Mouse (Mus musculus): Measurements from ENCODE around the gene Gm28048.

DNA sequence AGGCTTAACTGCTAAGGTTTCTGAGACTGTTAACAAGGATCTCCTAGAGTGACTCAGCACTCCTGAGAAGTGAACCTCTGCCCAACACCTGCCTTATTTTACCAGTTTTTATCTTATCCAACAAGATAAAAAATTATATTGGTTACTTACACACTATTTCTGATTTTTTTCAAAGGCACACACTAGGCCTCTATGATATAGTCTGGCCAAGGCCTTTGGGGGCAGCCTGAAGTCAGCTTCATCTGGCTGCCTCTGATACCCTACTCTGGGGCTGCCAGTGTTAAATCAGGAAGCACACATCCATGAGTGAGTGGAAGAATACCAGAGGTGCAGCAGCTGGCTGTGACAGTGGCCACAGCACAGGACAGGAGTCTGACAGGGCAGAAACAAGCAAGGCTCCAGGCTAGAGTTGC, 75.4 kb downstream of the Gm28048 start:
- TF ChIP-seq CTCF (IDR thresholded peaks at IDR 0.05; ENCODE audit: low read depth) (no peak), EP300 (IDR thresholded peaks at IDR 0.05; ENCODE audit: low read depth) (no peak)
